Mouse (Mus musculus) embryonic fibroblast, embryonic 13.5 days (primary cell): ENCODE results near the gene Pou6f1.

Experiments
- CTCF ChIP-seq: IDR thresholded peaks from 2 replicates; pipeline ENCODE4 v1.5.1; 2011; ENCODE audit warnings: mild to moderate bottlenecking, control low read depth, low read length, moderate library complexity, borderline replicate concordance; ENCODE audit not compliant: insufficient read depth
- POLR2A ChIP-seq: IDR thresholded peaks from 2 replicates; pipeline ENCODE4 v1.6.1; 2011; ENCODE audit warnings: low read depth, mild to moderate bottlenecking, control low read depth, low read length, moderate library complexity

GRCm38 (mm10) chr15:100585931-100586330, 13.9 kb downstream of the Pou6f1 start:
- no peak for TF ChIP-seq POLR2A
- TF ChIP-seq CTCF: no peak
